Mouse (Mus musculus) layer of hippocampus, postnatal 36 days (tissue): ENCODE measurements at regions not wholly inside any gene's neighbourhood (a gene's known extent, or its start where the extent isn't known, plus 50 kb on each side); places are given as distances from the start of the nearest gene placed in this dataset.

Experiments
- DNase-seq, 2 experiments: peaks; one replicate each; pipeline ENCODE4 v3.0.0; 2022

GRCm38 (mm10) chr10:117896911-117897643 is 51.2 kb upstream of the Rap1b start:
- DNase-seq: no peak

DNA sequence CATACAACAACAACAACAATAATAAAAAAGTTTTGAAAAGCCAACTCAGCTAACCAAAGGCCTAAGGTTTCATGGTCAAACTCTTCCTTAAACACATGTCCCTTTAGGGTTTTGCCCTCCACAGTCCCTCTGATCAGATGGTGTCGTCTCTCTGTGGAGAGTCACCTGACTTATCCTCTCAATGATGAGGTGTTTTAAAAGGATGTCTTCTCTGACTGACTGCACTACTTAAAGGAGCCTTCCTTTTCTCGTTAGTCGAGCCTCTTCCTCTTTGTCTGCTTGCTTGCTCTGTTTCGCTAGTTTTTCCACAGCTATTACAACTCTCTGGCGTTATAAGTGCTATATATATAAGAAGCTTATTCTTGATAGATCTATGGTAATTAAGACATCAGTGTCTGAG is 51.9 kb upstream of the Rap1b start:
- DNase-seq: no peak

GRCm38 (mm10) chr10:117898391-117898790 is 52.6 kb upstream of the Rap1b start:
- no peak for DNase-seq

DNA sequence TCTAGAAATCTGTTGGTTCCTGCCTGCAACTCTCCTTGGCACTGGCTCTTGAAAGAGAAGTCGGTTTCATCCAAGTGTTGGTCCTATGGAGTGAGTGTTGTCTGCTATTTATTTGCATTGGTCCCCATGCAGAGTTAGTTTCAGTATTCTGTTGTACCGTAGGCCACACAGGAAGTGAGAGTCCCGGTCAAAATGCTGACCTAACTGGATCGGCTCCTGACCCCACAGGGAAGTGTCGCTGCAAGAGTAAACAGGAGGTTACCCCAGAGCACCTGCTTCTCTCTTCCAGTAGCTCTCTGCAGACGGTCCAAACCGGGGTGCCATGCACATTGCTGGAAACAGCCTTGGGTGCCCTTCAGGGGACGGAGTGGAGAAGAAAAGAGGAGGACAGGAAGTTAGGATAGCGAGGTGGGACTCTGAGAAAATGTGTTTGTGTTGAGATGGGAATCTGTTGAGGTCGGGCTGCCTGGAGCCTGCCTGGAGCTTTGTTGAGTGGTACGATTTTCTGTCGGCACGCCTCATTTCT is 53.6 kb upstream of the Rap1b start:
- DNase-seq: no peak

GRCm38 (mm10) chr10:117905666-117906266 is 59.9 kb upstream of the Rap1b start:
- DNase-seq: peak; percentile 10 to 19

DNA sequence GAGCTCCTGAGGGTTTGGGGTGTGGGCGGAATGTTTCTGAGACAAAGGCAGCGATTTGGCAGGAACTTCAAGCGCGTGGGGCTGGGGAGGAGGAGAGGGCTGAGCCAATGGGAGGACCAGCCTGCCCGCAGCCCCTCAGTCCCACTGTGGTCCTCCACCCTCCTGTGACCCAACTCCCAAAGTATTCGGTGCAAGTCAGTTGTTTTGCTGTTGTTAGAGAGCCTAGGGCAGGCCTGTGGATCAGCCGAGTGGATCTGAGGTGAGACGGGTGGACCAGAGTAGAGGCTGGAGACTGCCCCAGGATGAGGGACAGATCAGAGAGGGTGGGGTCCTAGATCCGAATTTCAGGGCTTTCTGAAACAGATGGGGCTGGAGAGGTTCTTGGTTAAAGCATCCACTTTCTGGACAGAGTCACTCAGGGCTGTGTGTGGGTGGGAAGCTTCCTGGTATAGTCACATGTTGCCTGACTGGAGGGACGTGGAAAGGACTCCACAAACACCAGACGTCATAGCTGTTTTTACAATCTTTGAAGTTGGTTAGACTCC is 60.5 kb upstream of the Rap1b start:
- DNase-seq: peak; percentile 57 to 60

GRCm38 (mm10) chr10:117908079-117908675 is 62.3 kb upstream of the Rap1b start:
- peak; percentile 11 to 25 for DNase-seq

DNA sequence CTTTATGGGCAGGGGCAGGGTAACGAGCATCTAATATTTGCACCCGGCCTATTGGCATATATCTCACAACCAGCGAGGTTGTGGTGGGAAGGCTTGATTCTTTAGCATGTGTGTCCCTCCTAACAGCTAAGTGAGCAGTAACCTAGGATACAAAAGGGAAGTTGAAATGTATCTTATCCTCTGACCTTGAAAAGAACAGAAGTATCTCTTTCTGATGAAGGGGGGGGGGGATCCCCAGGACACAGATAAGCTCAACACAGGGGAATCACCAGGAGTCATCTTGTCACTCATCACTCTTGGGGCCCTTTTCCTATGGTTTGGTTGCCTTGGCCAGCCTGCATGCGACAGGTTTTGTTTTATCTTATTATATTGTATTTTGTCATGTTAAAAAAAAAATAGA is 63.3 kb upstream of the Rap1b start:
- DNase-seq: no peak

- no peak for DNase-seq
Measured at GRCm38 (mm10) chr10:117909811-117910239, 64.0 kb upstream of the Rap1b start.

GRCm38 (mm10) chr10:117910426-117910825 is 64.6 kb upstream of the Rap1b start:
- no peak for DNase-seq

GRCm38 (mm10) chr10:117915011-117915735 is 69.3 kb upstream of the Rap1b start:
- DNase-seq: no peak

DNA sequence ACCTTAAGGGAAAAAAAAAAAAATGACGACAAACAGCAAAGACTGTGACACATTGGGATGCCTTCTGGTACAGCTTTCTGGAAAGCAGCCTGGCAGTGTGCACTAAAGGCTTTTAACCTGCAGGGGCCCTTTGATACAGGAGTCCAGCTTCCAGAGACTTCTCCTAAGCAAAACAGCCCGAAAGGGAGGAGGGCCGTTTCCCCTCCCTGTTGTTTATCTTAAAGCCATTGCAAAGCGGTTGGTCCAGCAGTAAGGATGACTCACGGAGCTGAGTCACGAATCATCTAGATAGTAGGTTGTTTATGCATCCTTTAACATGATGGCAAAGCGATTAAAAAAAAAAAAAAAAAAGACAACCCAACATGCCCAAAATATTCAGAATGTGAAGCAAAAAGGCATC is 70.4 kb upstream of the Rap1b start:
- peak in 1 of 2 experiments; percentile 8 for DNase-seq

- no peak for DNase-seq
Measured at GRCm38 (mm10) chr10:117917870-117918269, 72.0 kb upstream of the Rap1b start.

DNA sequence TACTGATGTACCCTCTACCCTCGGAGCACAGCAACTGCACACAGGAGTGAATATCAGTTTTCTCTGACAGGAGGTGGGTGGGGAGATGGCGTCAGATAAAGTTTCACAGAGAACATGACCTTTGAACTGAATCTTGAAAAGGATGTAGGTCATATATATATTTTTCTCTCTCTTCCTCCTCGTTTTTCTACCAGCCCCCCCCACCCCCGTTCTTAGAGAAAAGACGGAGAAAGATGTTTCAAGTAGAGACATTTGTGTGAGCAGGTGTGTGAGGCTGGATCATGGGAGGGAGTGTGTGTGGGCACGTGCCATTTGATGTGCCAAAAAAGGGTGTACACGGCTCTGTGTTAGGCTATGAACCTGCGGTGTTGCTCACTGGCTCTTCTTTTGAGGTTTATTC is 72.8 kb upstream of the Rap1b start:
- DNase-seq: no peak

- no peak for DNase-seq
Measured at GRCm38 (mm10) chr10:117919186-117919941, 73.5 kb upstream of the Rap1b start.

DNA sequence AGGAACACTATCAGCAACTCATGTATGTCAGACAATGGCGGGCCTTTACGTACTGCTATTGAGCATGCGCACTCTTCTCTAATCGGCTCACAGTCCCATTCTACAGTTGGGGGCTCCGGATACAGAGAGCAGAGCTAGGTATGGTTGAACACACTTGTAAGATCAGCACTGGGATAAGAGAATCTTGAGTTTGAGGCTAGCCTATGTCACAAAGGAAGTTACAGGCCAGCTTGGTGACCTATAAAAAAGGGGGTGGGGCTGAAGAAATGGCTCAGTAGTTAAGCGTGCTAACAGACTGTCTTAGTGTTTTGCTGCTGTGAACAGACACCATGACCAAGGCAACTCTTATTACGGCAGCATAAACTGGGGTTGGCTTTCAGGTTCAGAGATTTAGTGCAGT is 79.4 kb upstream of the Rap1b start:
- no peak for DNase-seq

DNA sequence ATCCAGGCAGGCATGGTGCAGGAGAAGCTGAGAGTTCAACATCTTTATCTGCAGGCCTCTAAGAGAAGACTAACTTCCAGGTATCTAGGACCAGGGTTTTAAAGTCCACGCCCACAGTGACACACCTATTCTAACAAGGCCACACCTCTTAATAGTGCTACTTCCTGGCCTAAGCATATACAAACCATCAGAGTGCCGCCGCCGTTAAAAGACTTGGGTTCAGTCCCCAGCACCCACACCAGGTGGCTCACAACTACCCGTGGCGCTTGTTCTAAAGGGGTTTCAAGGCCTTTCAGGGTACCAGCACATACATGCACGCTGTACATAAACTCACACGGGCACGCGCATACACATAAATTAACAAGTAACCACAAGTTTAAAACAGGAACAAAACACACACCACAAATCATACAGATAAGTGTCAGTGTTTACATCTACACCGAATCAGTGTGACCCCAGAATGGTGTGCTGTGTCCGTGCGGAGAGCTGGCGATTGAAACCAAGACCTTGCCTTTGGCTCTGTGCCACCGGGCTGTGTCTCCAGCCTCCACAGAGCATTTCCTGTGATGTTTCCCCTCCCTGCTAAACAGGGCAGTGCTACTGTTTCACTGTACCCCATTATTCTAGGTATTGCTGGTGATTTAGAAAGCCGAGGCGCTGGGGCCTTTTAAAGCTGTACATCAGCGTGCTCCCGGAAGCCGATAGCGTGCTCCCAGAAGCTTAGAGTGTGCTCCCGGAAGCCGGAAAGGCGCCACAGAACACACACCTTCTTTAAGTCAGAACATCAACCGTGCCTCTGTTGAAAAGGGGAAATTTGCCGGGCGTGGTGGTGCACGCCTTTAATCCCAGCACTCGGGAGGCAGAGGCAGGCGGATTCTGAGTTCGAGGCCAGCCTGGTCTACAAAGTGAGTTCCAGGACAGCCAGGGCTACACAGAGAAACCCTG is 80.0 kb upstream of the Rap1b start:
- no peak for DNase-seq

GRCm38 (mm10) chr10:117928998-117929397 is 83.2 kb upstream of the Rap1b start:
- DNase-seq: no peak

GRCm38 (mm10) chr10:117934797-117935196 is 89.0 kb upstream of the Rap1b start:
- no peak for DNase-seq

DNA sequence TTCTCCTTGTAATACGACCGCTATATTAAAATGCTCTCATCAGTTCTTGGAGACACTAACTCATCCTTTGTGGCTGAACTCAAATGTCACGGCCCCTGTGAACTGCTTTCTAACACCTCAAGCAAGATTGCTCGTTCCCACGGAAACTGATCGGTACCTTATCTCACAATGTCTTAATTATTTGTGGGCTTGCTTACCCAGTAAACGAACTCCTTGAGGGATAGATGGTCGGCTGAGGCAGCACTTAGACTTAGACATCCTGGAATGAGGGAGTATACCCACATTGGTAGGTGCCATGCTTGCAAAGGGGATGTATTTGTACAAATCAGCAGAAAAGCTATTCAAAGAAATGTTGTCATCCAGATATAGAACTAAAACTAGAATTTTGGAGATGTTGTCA is 92.9 kb upstream of the Rap1b start:
- DNase-seq: no peak
